Mouse (Mus musculus) inflammation-experienced regulatory T-cells, adult 6 months (primary cell): ENCODE measurements around the gene Dis3l2. TPM values are rescaled to one million over a fixed set of nuclear protein-coding genes. Genes with fewer than 3 reads are reported as not detected.

Source experiments
- ATAC-seq: one replicate; pipeline ENCODE4 v1.8.0; 2017
- polyA plus RNA-seq, 3 experiments: library from polyadenylated mRNA; unstranded; fragments of 100-300 nt; shearing (Covaris generic); gene quantifications; one replicate each; pipeline ENCODE4 v1.2.1; 2017

Gene Dis3l2
- 10 to 100 TPM; 17.6 to 31.6 (median 25.9) TPM for polyA plus RNA-seq

DNA sequence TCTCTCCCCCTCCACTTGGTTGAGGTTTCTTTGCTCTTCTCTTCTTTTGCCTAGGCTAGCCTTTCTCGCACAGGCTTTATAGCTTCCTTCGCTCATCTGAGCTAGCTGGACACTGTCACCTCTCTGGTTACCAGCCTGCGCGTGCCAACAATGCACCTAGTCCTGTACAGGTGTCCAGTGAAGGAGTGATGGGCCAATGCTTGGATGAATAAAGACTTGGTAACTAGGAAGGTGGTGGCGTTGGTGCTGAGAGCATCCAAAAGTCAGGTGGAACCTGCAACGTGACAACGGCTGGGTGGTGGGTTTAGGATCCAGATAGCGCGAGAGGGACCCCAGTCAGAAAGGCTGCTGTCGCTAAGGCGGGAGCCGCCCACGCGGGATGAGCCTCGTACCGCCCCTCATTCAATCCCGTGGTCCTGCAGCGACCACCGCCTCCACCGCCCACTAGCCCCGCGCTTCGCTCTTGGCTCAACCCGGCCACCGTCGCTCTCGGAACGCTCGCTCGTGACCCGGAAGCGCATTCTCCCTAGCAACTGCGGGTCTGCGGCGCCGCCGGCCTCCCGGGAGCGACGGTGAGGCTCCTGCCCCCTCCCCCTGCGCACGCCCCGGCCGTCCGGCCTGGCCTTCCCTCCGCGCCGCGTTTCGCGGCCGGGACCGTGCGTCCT lies at the start of gene Dis3l2:
TSS of gene Dis3l2 (plus strand) at position 509 of the 665 bp plus-strand sequence.
- peak; percentile 87 for ATAC-seq

DNA sequence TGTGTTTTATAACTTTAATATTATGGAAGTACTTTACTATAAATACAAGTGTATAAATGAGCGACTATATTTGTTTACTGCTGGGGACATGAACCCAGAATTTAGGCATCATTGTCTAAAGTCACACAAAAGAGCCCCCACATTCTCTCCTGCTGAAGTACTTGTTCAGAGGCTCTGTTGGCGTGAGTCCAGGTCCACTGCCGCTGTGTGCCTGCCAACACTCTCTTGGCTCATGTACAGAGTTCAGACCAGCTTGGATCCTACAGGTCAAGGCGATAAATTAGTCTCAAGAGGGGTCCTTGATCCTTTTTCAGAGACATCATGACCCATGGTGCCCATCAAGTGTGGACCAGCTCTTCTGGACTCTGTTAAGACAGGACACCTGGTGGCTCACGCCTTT lies 46.5 kb upstream of the Dis3l2 start:
- ATAC-seq, result no peak

GRCm38 (mm10) chr1:86665091-86665490 lies 38.5 kb upstream of the Dis3l2 start:
- no peak for ATAC-seq

DNA sequence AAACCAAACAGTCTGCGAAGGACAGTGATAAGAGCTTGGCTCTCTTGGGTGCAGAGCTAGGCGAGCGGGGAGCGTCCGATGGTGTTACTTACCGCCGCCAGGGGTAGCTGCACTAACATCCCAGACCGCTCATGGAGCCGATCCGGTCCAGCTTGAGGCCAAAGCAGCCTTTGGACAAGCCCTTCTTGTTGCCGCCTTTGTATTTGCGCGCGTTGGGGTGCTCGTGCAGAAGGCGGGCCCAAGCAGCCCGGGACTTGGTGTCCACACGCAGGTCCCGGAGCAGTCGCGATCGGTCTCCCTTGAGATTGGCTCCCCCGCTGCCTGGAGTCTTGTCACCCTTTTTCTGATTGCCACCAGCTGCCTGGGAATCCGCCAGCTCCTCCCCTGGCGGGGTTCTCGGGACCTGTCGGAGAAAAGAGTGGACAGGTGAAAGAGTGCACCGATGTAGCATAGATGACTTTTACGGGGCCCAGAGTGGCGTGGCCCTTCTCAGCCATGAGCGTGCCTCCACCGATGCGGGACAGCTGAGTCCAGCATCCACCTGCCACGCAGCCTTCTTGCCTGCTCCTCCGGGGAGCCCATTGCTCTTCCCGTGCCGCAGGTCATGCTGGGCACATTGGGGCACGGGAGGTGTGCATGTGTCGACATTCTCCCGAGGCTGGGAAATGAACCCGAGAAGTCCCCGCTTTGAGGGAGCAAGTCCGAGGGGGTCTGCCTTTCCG lies 33.9 kb upstream of the Dis3l2 start:
- peak; percentile 35 for ATAC-seq

- no peak for ATAC-seq
Measured at GRCm38 (mm10) chr1:86670279-86671038, 33.1 kb upstream of the Dis3l2 start, which contains the start of gene Nppc. Gene Nppc (minus strand): TSS chr1:86670571.

DNA sequence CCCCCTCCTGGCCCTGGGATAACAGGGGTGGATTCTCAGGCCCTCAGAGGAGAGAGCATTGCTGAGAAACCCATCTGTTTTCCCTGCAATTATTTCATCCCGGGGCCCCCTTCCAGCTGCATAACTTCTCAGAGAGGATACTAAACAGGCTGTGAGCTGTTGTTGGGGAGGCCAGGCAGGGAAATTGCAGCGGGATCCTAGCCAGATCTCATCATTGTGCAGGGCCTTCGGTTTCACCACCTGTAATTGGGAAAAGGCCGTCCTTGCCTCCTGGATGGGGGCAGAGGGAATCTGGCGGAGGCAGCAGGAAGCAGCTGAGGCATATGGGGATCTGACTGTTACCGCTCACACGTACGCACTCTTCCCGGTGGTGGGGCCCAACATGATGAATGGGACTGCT lies 29.2 kb upstream of the Dis3l2 start:
- ATAC-seq, result no peak

DNA sequence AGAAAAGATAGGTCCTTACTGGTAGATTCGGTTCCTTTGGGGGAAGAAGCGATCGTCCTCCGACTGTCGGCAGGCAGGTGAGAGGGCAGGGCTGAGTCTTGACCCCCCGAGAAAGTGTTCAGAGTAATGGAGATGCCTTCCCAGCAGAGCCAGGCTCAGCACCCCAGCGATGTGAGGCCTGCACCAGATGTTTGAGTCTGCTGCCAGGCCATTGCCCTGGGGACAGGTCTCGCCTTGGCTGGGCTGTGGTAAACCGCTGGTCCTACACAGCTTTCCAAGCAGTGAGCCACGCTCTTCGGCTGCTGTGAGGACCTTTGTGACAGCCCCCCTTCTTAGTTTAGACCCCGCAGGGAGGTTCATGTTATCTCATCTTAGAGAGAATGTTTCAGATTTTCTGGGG lies 28.5 kb upstream of the Dis3l2 start:
- no peak for ATAC-seq

- no peak for ATAC-seq
Measured at GRCm38 (mm10) chr1:86677624-86678023, 26.0 kb upstream of the Dis3l2 start.

GRCm38 (mm10) chr1:86678667-86679066 lies 24.9 kb upstream of the Dis3l2 start:
- no peak for ATAC-seq

DNA sequence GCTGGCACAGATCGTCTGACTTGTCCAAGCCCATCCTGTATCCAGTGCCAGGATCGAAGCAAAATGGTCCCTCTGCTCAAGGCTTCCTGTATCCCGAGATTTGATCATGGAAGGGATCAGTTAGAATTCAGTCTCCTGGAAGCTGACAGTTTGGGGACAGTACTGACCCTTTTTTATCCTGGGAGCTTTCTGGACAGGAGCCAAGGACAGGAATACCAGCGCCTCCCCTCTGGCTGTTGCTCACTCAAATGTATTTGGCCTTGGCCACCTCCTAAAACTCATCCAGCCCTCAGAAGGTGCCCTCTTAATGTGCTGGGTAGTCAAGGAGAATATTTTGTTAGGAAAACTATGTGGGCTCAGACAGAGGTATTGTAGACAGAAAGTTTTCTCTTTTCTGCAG lies 16.4 kb upstream of the Dis3l2 start:
- no peak for ATAC-seq

- ATAC-seq, result no peak
Measured at GRCm38 (mm10) chr1:86691027-86691426, 12.6 kb upstream of the Dis3l2 start.

GRCm38 (mm10) chr1:86696948-86697347 lies 6.7 kb upstream of the Dis3l2 start:
- no peak for ATAC-seq

DNA sequence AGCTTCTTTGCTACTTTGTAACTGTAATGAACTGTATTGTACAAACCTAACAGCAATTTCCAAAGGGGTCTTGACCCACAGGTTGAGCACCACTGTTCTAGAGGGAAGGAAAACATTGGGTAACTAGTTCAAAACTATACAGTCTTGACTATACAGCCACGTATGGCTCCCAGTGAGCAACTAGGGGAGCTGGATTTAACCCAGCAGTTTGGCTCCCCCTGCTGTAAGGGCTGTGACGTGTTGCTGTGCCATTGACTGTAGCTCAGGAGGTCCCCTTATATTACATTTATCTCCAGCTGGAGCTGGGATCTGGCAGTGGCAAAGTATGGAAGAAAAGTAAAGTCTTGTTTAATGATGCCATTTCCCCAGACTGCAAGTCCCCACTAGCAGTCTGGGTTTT lies 4.9 kb upstream of the Dis3l2 start:
- ATAC-seq, result no peak

DNA sequence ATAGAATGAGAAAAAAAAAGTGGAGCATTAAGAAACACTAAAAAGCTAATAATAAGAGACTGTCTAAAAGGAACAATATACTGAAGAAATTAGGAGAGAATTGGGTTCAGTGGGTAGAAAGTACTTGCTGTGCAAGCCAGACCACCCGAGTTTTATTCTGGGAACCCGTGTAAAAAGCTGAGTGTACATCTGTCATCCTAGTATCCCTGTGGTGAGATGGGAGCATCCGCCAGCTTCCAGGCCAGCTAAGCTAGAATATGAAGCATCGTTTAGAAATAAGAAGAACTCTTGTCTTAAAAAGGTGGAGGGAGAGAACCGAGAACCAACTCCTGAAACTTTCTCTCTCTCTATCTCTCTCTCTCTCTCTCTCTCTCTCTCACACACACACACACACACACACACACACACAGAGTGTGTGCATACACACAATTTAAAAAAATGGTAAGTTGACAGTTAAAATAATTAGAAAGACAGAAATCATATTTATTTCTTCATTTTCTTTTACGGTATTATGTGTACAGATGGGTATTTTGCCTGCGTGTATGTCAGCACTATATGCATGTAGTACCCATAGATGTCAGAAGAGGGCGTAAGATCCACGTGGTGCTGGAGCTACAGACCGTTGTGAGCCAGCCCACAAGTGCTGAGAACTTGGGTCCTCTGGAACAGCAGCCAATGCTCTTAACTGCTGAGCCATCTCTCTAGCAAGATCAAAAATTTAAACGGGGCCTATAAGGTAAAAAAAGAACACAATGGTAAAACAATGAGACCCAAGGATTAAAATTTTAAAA lies 4.1 kb upstream of the Dis3l2 start:
- no peak for ATAC-seq

GRCm38 (mm10) chr1:86700367-86700766 lies 3.2 kb upstream of the Dis3l2 start:
- no peak for ATAC-seq

- peak; percentile 41 for ATAC-seq
Measured at GRCm38 (mm10) chr1:86703965-86704326, 338 bp downstream of the Dis3l2 start.

DNA sequence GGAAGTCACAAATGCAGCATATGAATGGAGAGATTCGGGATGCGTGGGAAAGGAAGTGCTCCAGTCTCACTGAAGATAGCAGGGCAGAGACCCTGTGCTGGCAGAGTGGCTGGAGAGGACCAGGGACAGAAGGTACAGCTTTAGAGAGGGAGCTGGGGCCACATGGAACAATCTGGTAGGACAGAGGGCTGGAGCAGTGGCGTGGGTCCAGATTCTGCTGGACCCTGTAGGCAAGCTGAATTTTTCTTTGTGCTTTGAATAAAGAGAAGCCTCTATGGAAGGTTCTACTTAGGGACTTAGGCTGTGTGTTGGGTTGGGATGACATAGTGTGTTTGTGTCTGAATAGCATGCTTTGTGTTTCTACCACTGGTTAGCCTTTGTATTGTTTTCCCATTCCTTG lies 1.9 kb downstream of the Dis3l2 start:
- ATAC-seq, result no peak

- no peak for ATAC-seq
Measured at GRCm38 (mm10) chr1:86709546-86709945, 5.9 kb downstream of the Dis3l2 start.

GRCm38 (mm10) chr1:86712045-86712444 lies 8.4 kb downstream of the Dis3l2 start:
- ATAC-seq, result no peak

DNA sequence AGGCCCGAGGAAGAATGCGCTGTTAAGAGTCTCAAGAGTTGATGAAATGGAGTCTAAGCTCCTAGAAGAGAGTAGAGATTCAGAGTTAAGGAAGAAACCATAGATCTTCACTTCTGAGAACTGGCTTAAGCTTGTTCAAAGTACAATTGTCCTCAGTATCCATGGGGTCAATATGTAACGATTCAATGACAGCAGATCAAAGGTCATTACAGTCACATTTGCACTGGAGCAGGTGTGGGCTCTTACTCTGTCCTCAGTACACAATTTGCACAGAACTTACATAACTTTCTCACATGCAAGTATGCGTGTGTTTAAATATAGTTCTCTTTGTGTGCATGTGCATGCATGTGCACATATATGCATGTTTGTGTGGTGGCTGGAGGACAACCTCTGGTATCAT lies 9.4 kb downstream of the Dis3l2 start:
- ATAC-seq, result no peak

DNA sequence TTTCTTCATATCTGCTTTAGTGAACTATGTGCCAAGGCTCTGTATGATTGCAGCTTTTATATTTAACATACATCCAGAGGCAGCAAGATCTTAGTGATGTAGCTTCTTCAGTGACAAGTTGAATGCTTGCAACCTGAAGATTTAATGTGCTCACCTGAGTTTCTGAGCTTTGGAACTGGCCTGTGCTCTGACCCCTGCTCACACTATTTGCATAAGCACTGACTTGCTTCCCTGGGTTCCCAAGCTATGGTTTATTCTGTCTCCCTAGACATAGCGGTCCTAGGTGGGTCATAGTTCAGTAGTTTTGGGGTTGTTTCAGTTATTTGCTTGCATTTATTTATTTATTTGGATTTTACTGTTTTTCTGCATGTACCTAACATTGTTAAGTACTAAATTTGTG lies 14.6 kb downstream of the Dis3l2 start:
- no peak for ATAC-seq

DNA sequence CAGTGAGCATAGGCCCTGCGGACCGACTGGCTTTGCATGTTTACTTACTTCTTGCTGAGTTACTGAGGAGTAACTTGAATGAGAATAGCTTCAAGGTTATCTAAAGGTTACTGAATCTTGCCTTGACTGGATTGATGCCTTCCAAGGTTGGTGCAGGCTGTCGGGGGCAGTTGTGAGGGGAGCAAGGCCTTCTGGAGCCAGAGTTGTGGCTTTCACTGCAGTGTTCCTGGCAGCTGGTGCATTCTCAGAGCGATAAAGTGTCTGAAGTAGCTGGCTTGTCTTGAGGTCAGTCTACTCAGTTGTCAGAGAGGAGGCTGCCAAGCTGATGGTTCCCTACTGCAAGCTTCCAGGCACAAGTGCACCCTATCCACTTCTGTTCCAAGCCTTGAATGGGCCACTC lies 15.8 kb downstream of the Dis3l2 start:
- ATAC-seq, result no peak
